Mouse (Mus musculus) embryonic fibroblast, embryonic 13.5 days (primary cell): Measurements from ENCODE around the gene Arid1b.

Experiments used
- CTCF ChIP-seq: IDR thresholded peaks from 2 replicates; pipeline ENCODE4 v1.5.1; 2011; ENCODE audit warnings: mild to moderate bottlenecking, control low read depth, low read length, moderate library complexity, borderline replicate concordance; ENCODE audit not compliant: insufficient read depth
- POLR2A ChIP-seq: IDR thresholded peaks from 2 replicates; pipeline ENCODE4 v1.6.1; 2011; ENCODE audit warnings: low read depth, mild to moderate bottlenecking, control low read depth, low read length, moderate library complexity

GRCm38 (mm10) chr17:5143735-5144439 lies 149.8 kb downstream of the Arid1b start:
- no peak for TF ChIP-seq POLR2A
- no peak for TF ChIP-seq CTCF
